Mouse (Mus musculus): Measurements from ENCODE around the gene Exosc7.

Exosc7 gene

GRCm38 (mm10) chr9:123136953-123137682 is 24.1 kb downstream of the Exosc7 start:
- in situ Hi-C loops (cut with MboI, MseI): no loop called here

GRCm38 (mm10) chr9:123138891-123139474 is 26.0 kb downstream of the Exosc7 start:
- in situ Hi-C loops (cut with MboI, MseI): no loop called here

- in situ Hi-C loops (cut with MboI, MseI): no loop called here
Measured at GRCm38 (mm10) chr9:123139887-123140614, 27.0 kb downstream of the Exosc7 start.

- in situ Hi-C loops (cut with MboI, MseI): no loop called here
Measured at GRCm38 (mm10) chr9:123148430-123148829, 35.4 kb downstream of the Exosc7 start.

- in situ Hi-C loops (cut with MboI, MseI): no loop called here
Measured at GRCm38 (mm10) chr9:123150241-123151020, 37.4 kb downstream of the Exosc7 start, which contains the start of gene Clec3b. Clec3b (plus strand) TSS chr9:123150946.

- in situ Hi-C loops (cut with MboI, MseI): no loop called here
Measured at GRCm38 (mm10) chr9:123151561-123151960, 38.5 kb downstream of the Exosc7 start.

GRCm38 (mm10) chr9:123152026-123152425 is 39.0 kb downstream of the Exosc7 start:
- in situ Hi-C loops (cut with MboI, MseI): no loop called here

GRCm38 (mm10) chr9:123153121-123153520 is 40.1 kb downstream of the Exosc7 start:
- in situ Hi-C loops (cut with MboI, MseI): no loop called here

GRCm38 (mm10) chr9:123156910-123157361 is 43.9 kb downstream of the Exosc7 start:
- in situ Hi-C loops (cut with MboI, MseI): loop anchor here (5.0 kb wide), 2 partner anchors 95 to 295 kb away; no protein-coding TSS in a partner anchor

GRCm38 (mm10) chr9:123157699-123158098 is 44.7 kb downstream of the Exosc7 start:
- in situ Hi-C loops (cut with MboI, MseI): loop anchor here (5.0 kb wide), 2 partner anchors 95 to 295 kb away; no protein-coding TSS in a partner anchor

GRCm38 (mm10) chr9:123158125-123158836 is 45.3 kb downstream of the Exosc7 start:
- in situ Hi-C loops (cut with MboI, MseI): loop anchor here (5.0 kb wide), 2 partner anchors 94 to 294 kb away; no protein-coding TSS in a partner anchor

- in situ Hi-C loops (cut with MboI, MseI): loop anchor here (5.0 kb wide), 2 partner anchors 93 to 293 kb away; no protein-coding TSS in a partner anchor
Measured at GRCm38 (mm10) chr9:123159330-123159729, 46.3 kb downstream of the Exosc7 start.

GRCm38 (mm10) chr9:123161792-123162191 is 48.8 kb downstream of the Exosc7 start:
- in situ Hi-C loops (cut with MboI, MseI): loop anchor here in 1 of 2 experiments (5.0 kb wide), 1 partner anchor 91 kb away; no protein-coding TSS in a partner anchor

- in situ Hi-C loops (cut with MboI, MseI): loop anchor here in 1 of 2 experiments (5.0 kb wide), 1 partner anchor 89 kb away; no protein-coding TSS in a partner anchor
Measured at GRCm38 (mm10) chr9:123162985-123163694, 50.1 kb downstream of the Exosc7 start.

GRCm38 (mm10) chr9:123165781-123166443 is 52.9 kb downstream of the Exosc7 start:
- in situ Hi-C loops (cut with MboI, MseI): no loop called here

- in situ Hi-C loops (cut with MboI, MseI): no loop called here
Measured at GRCm38 (mm10) chr9:123173760-123174159, 60.7 kb downstream of the Exosc7 start.

- in situ Hi-C loops (cut with MboI, MseI): no loop called here
Measured at GRCm38 (mm10) chr9:123174356-123174755, 61.3 kb downstream of the Exosc7 start.

GRCm38 (mm10) chr9:123177380-123178048 is 64.5 kb downstream of the Exosc7 start:
- in situ Hi-C loops (cut with MboI, MseI): no loop called here

GRCm38 (mm10) chr9:123180003-123180402 is 67.0 kb downstream of the Exosc7 start:
- in situ Hi-C loops (cut with MboI, MseI): no loop called here

All from T-helper 17 cell (primary cell).